Mouse (Mus musculus) cortical plate, adult 2 months (tissue): Measurements from ENCODE around the gene Qtrt2.

Source experiments
- CTCF ChIP-seq: fragments of 200-500 bp; IDR thresholded peaks from 2 replicates; pipeline ENCODE4 v1.5.1; 2011; ENCODE audit warnings: mild to moderate bottlenecking, control low read depth, low read length; ENCODE audit not compliant: insufficient read depth; ENCODE audit errors: extremely low read depth
- POLR2A ChIP-seq: fragments of 200-500 bp; IDR thresholded peaks from 2 replicates; pipeline ENCODE4 v1.6.1; 2011; ENCODE audit warnings: mild to moderate bottlenecking, low read length, control low read depth; ENCODE audit not compliant: insufficient read depth; ENCODE audit errors: extremely low read depth

DNA sequence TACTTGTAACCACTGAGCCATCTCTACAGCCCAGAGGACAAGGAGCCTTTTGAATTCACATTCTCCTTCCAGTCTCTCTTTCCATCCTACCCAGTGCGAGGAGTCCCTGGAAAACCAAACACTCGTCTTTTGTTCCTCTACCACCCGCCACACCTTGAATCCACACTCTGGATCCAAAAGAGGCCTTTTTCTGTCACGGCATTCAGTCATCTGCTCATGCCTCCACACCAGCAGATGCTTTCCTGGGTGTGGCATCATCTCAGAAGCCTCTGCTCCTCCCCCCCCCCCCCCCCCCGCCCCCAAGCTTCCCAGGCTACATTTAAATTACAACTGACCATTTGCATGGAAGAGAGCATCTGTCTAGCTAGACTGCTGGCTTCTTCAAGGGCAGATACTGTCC, 110.3 kb downstream of the Qtrt2 start:
- TF ChIP-seq CTCF, result no peak
- TF ChIP-seq POLR2A, result no peak
